Mouse (Mus musculus) neural tube, embryonic 11.5 days (tissue): ENCODE results near the gene Ncr1. TPM values are rescaled to one million over a fixed set of nuclear protein-coding genes. Genes with fewer than 3 reads are reported as not detected.

Experiments used
- microRNA-seq: library from miRNA; unstranded; fragments of <30 nt; microRNA quantifications from one replicate; pipeline ENCODE4, GENCODE M21; 2016
- polyA plus RNA-seq: library from polyadenylated mRNA; unstranded; fragments of >200 nt; fragmentation: Nextera tagmentation; extraction: Ambion mirVana; gene quantifications from 2 replicates; pipeline ENCODE4 v1.2.1, GENCODE M21; 2014

Gene Ncr1
- polyA plus RNA-seq, 1 experiment from 2014 or later: not detected

Small RNAs within 50 kb of the gene (microRNA-seq; reads per million reads assigned to microRNA genes)
- gene Gm24752 (not detected), gene Gm25349 (not detected)

Other genes with a start within 250 kb of the Ncr1 start
- 46.1 and 48.8 TPM in 2 replicates for gene Ttyh1, start 218.3 kb upstream of the Ncr1 start, polyA plus RNA-seq
- 50.3 and 58.0 TPM in 2 replicates for gene Leng8, start 200.7 kb upstream of the Ncr1 start, polyA plus RNA-seq
- 1.5 and 2.2 TPM in 2 replicates for gene Leng9, start 187.3 kb upstream of the Ncr1 start, polyA plus RNA-seq
- gene Cdc42ep5, start 172.9 kb upstream of the Ncr1 start, polyA plus RNA-seq: 18.7 and 19.8 TPM in 2 replicates
- not detected in 2 replicates for gene Lilra5, start 100.0 kb upstream of the Ncr1 start, polyA plus RNA-seq
- 0.93 and 0.97 TPM in 2 replicates for gene Gp6, start 60.0 kb downstream of the Ncr1 start, polyA plus RNA-seq
- 32.2 and 32.6 TPM in 2 replicates for gene Rdh13, start 107.9 kb downstream of the Ncr1 start, polyA plus RNA-seq
- gene Eps8l1, start 123.0 kb downstream of the Ncr1 start, polyA plus RNA-seq: 4.6 and 4.7 TPM in 2 replicates
- gene Ppp1r12c, start 164.0 kb downstream of the Ncr1 start, polyA plus RNA-seq: 41.1 and 43.3 TPM in 2 replicates
- gene Tnnt1, start 178.7 kb downstream of the Ncr1 start, polyA plus RNA-seq: 72.7 and 93.7 TPM in 2 replicates
- 2.1 and 3.5 TPM in 2 replicates for gene Tnni3, start 186.5 kb downstream of the Ncr1 start, polyA plus RNA-seq
- 0.93 and 0.95 TPM in 2 replicates for gene Dnaaf3, start 194.7 kb downstream of the Ncr1 start, polyA plus RNA-seq
- 9.0 and 10.8 TPM in 2 replicates for gene Syt5, start 209.8 kb downstream of the Ncr1 start, polyA plus RNA-seq